Mouse (Mus musculus): Measurements from ENCODE around the gene Fam171a2. TPM values are rescaled to one million over a fixed set of nuclear protein-coding genes. Genes with fewer than 3 reads are reported as not detected.

The Fam171a2 gene
- polyA plus RNA-seq, 1 experiment from 2014 or later = 11.6 TPM

DNA sequence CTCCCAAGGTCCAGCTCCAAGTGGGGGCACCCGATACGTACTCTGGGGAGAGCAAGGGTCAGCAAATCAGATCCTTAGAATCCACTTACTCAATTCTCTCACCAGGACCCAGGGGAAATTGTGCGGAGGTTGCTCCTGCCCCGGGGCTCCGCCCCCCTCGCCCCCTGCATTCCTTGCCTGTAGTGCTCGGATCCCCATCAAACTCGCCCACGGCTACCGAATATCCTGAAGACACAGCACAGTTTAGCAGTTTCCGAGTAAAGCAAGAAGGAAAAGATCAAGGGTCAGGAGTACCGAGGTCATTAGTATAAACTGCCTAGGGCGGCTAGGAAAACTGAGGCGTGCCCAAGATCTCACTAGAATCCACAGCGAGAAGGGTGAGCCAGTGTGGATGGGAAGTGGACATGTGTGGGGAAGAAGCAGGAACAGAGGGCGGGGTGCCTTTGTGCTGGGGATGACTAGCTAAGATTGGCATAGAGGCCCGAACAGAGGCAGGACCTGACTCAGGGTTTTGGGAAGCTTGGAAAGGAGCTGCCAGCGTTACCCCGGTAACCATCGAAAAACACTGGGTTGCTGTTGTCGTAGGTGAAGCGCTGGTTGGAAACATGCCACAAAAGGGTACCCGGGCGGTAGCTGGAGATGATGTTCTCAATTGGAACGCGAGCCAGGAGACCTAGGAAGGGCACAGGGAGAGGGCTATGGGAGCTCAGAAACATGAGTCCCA is 18.4 kb upstream of the Fam171a2 start:
- Histone ChIP-seq H3K4me1 (ENCODE audit: control insufficient read depth, insufficient read depth, low read length) (no peaks in the 10 kb centered on the region), H3K9me3 (ENCODE audit: control insufficient read depth, low read length) (no peaks in the 10 kb centered on the region), H3K36me3 (ENCODE audit: control insufficient read depth, insufficient read depth, low read length) (no peaks in the 10 kb centered on the region), H3K4me2 (ENCODE audit: low read depth) (no peak overlapping the region), H3K9ac (ENCODE audit: low read length) (no peak overlapping the region), H3K27ac (ENCODE audit: low read depth, low read length) (no peak overlapping the region), H3K4me3 (ENCODE audit: low read depth, low read length) (no peak overlapping the region), H3K27me3 (ENCODE audit: control insufficient read depth, insufficient read depth, low read length) (0 out of 2 replicates have a peak, but pooled peaks cover 2% of the 10 kb centered on the region)
- DNase-seq (ENCODE audit: low spot score) (peak; percentile 32), ATAC-seq (ENCODE audit: insufficient read depth, low FRiP score, low TSS enrichment) (no peak)
- 17% methylated on average over 26 of the region's 26 CpGs for WGBS

DNA sequence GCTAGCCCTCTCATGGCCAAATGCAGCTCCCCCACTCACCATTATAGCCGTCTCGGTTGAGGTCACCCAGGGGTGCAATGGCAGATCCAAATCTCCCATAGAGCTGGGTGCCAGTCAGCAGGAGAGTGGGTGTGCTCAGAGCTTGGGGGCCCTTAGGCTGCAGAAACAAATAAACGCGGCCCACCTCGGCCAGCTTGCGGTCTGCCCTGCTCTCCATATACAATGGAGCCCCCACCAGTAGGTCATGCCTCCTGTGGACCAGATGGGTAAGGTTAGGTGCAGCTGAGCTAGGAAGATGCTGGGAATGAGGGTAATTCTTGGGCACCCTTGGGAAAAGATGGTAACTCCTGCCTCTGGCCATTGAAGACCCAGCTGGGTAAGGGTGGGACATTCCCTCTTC is 17.4 kb upstream of the Fam171a2 start:
- Histone ChIP-seq H3K9ac (ENCODE audit: low read length) (no peak overlapping the region), H3K27ac (ENCODE audit: low read depth, low read length) (no peak overlapping the region), H3K9me3 (ENCODE audit: control insufficient read depth, low read length) (no peaks in the 10 kb centered on the region), H3K36me3 (ENCODE audit: control insufficient read depth, insufficient read depth, low read length) (no peaks in the 10 kb centered on the region), H3K4me1 (ENCODE audit: control insufficient read depth, insufficient read depth, low read length) (no peaks in the 10 kb centered on the region), H3K4me3 (ENCODE audit: low read depth, low read length) (no peak overlapping the region), H3K27me3 (ENCODE audit: control insufficient read depth, insufficient read depth, low read length) (0 out of 2 replicates have a peak, but pooled peaks cover 2% of the 10 kb centered on the region), H3K4me2 (ENCODE audit: low read depth) (no peak overlapping the region)
- no peak for ATAC-seq (ENCODE audit: insufficient read depth, low FRiP score, low TSS enrichment)
- WGBS = 93% methylated on average over 6 of the region's 6 CpGs
- DNase-seq (ENCODE audit: low spot score) = no peak

- ATAC-seq (ENCODE audit: insufficient read depth, low FRiP score, low TSS enrichment) (no peak), DNase-seq (ENCODE audit: low spot score) (no peak)
- WGBS = 86% methylated on average over 3 of the region's 3 CpGs
- H3K27me3 ChIP-seq (ENCODE audit: control insufficient read depth, insufficient read depth, low read length) = peaks cover 11% of the 10 kb centered on the region
- H3K4me3 ChIP-seq (ENCODE audit: low read depth, low read length) = no peak overlapping the region
- no peaks in the 10 kb centered on the region for H3K4me1 ChIP-seq (ENCODE audit: control insufficient read depth, insufficient read depth, low read length)
- no peaks in the 10 kb centered on the region for H3K9me3 ChIP-seq (ENCODE audit: control insufficient read depth, low read length)
- H3K9ac ChIP-seq (ENCODE audit: low read length) = no peak overlapping the region; the same call in 1 of the 2 replicates
- H3K4me2 ChIP-seq (ENCODE audit: low read depth) = no peak overlapping the region
- no peak overlapping the region for H3K27ac ChIP-seq (ENCODE audit: low read depth, low read length)
- no peaks in the 10 kb centered on the region for H3K36me3 ChIP-seq (ENCODE audit: control insufficient read depth, insufficient read depth, low read length)
Observed at GRCm38 (mm10) chr11:102461764-102462163, 14.3 kb upstream of the Fam171a2 start.

- Histone ChIP-seq H3K4me2 (ENCODE audit: low read depth) (no peak overlapping the region), H3K9ac (ENCODE audit: low read length) (no peak overlapping the region), H3K36me3 (ENCODE audit: control insufficient read depth, insufficient read depth, low read length) (no peaks in the 10 kb centered on the region), H3K27ac (ENCODE audit: low read depth, low read length) (no peak overlapping the region), H3K4me1 (ENCODE audit: control insufficient read depth, insufficient read depth, low read length) (peaks cover 3% of the 10 kb centered on the region; the same call in 1 of the 2 replicates), H3K27me3 (ENCODE audit: control insufficient read depth, insufficient read depth, low read length) (peaks cover 15% of the 10 kb centered on the region), H3K9me3 (ENCODE audit: control insufficient read depth, low read length) (no peaks in the 10 kb centered on the region), H3K4me3 (ENCODE audit: low read depth, low read length) (no peak overlapping the region)
- whole genome bisulfite sequencing = 65% methylated on average over 16 of the region's 16 CpGs
- no peak for ATAC-seq (ENCODE audit: insufficient read depth, low FRiP score, low TSS enrichment)
- no peak for DNase-seq (ENCODE audit: low spot score)
Observed at GRCm38 (mm10) chr11:102460541-102460940, 13.1 kb upstream of the Fam171a2 start.

DNA sequence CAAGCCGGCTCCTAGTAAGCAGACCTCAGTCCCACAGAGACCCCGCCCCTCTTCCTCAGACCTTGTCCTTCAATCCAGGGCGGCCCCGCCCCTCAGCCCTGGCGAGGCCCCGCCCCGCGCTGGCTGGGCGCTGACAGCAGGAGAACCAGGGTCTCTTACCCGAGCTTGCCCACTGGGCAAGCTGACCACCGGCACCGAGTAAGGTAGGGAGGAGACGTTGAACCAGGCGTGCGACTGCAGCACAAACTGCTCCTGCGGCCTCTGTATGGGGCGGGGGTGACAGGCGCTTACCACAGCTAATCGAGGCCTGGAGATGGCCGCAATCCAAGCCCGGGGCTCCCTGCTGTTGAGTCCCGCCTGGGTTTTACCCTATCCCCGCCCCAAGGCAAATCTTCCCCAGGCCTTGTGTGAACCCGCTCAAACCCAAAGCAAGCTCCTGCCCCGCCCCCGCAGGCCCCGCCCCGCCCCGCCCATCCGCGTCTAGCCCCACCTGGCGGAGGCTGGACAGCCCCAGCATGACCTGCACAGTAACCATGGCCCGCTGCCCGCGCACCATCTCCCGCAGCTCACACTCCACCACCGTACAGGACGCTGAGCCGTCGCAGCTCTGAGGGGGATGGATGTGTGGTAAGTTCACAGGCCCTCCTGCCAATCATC is 8.4 kb upstream of the Fam171a2 start:
- no peak overlapping the region for H3K27ac ChIP-seq (ENCODE audit: low read depth, low read length)
- H3K27me3 ChIP-seq (ENCODE audit: control insufficient read depth, insufficient read depth, low read length) = peaks cover 12% of the 10 kb centered on the region
- H3K9ac ChIP-seq (ENCODE audit: low read length) = peak overlapping the region; percentile 26
- ATAC-seq (ENCODE audit: insufficient read depth, low FRiP score, low TSS enrichment) (peak; percentile 87), DNase-seq (ENCODE audit: low spot score) (peak; percentile 90)
- no peaks in the 10 kb centered on the region for H3K36me3 ChIP-seq (ENCODE audit: control insufficient read depth, insufficient read depth, low read length)
- peak overlapping the region; percentile 90 for H3K4me2 ChIP-seq (ENCODE audit: low read depth)
- H3K4me3 ChIP-seq (ENCODE audit: low read depth, low read length) = peak overlapping the region; percentile 41
- WGBS = under 1% methylated on average over 39 of the region's 40 CpGs
- H3K9me3 ChIP-seq (ENCODE audit: control insufficient read depth, low read length) = no peaks in the 10 kb centered on the region
- peaks cover 8% of the 10 kb centered on the region for H3K4me1 ChIP-seq (ENCODE audit: control insufficient read depth, insufficient read depth, low read length)

DNA sequence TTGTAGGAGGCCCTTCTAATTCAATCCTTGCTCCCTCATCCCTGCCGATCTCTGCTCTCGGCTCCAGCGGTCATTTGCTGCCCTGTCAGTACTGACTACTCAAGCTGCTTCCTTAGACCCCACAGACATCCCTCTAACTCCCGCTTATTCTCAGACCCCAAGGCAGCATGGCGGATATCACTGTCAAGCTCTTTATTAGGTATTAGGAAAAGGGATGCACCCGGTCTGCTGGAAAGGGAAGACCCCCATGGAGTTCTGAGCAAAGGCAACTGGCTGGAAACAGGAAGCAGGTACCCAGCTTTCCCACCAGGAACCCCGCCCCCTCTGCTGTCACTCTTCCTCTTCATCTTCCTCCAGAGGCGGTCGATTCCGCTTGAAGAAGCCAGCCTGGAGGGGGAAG is 5.6 kb upstream of the Fam171a2 start:
- H3K4me1 ChIP-seq (ENCODE audit: control insufficient read depth, insufficient read depth, low read length) = peaks cover 8% of the 10 kb centered on the region
- no peak for DNase-seq (ENCODE audit: low spot score)
- WGBS = 26% methylated on average over 10 of the region's 10 CpGs
- H3K4me2 ChIP-seq (ENCODE audit: low read depth) = no peak overlapping the region
- peaks cover 21% of the 10 kb centered on the region for H3K27me3 ChIP-seq (ENCODE audit: control insufficient read depth, insufficient read depth, low read length)
- no peak overlapping the region for H3K4me3 ChIP-seq (ENCODE audit: low read depth, low read length)
- ATAC-seq (ENCODE audit: insufficient read depth, low FRiP score, low TSS enrichment) = no peak
- H3K9me3 ChIP-seq (ENCODE audit: control insufficient read depth, low read length) = no peaks in the 10 kb centered on the region
- H3K27ac ChIP-seq (ENCODE audit: low read depth, low read length) = no peak overlapping the region
- H3K9ac ChIP-seq (ENCODE audit: low read length) = no peak overlapping the region
- H3K36me3 ChIP-seq (ENCODE audit: control insufficient read depth, insufficient read depth, low read length) = no peaks in the 10 kb centered on the region

DNA sequence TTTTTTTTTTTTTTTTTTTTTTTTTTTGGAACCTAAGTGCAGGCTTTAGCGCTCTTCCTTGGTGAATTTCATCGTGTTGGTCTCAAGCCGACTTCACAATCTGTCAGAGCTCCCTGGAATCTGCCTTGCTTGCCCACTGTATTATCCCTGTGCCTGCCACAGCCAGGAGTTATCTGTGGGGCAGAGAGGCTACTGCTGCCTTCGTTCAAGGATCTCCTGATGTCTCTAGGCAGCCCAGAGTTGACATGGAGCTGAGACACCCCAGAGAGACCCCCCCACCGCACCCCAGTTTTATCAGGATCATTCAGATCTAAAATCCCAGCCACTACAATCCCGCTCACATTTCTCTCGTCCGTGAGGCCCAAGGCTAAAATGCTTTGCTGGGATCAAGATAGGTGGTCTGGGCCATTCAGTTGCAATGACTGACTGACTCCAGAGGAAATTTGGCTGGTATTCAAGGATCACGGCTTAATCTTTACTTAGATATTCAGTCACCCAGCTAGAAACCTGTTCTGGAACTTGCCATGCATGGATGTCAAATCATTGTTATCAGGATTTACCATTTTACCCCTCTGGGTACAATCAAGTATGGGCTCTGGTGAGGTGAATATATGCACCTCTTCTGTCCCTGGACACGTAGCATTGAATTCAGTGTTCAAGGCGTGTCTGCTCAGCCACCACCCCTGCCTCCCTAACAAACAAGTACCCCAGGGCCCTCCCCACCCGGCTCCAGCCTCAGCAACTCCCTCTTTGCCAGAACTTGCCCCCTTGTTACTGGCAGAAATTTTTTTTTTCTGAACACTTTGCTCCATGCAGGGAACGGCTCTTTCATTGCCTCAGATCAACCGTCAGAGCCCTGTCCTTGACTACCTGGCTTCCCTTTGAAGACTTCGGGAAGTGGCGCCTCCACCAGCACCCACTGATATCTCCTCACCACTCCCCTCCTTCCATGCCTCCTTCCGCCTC is 1.8 kb upstream of the Fam171a2 start:
- peaks cover 20% of the 10 kb centered on the region for H3K4me1 ChIP-seq (ENCODE audit: control insufficient read depth, insufficient read depth, low read length)
- DNase-seq (ENCODE audit: low spot score) = no peak
- peaks cover 9% of the 10 kb centered on the region; the same call in 1 of the 2 replicates for H3K27me3 ChIP-seq (ENCODE audit: control insufficient read depth, insufficient read depth, low read length)
- H3K9ac ChIP-seq (ENCODE audit: low read length) = no peak overlapping the region
- 55% methylated on average over 17 of the region's 17 CpGs for WGBS
- no peak for ATAC-seq (ENCODE audit: insufficient read depth, low FRiP score, low TSS enrichment)
- H3K27ac ChIP-seq (ENCODE audit: low read depth, low read length) = no peak overlapping the region
- H3K36me3 ChIP-seq (ENCODE audit: control insufficient read depth, insufficient read depth, low read length) = no peaks in the 10 kb centered on the region
- H3K9me3 ChIP-seq (ENCODE audit: control insufficient read depth, low read length) = no peaks in the 10 kb centered on the region
- no peak overlapping the region for H3K4me2 ChIP-seq (ENCODE audit: low read depth)
- no peak overlapping the region for H3K4me3 ChIP-seq (ENCODE audit: low read depth, low read length)

DNA sequence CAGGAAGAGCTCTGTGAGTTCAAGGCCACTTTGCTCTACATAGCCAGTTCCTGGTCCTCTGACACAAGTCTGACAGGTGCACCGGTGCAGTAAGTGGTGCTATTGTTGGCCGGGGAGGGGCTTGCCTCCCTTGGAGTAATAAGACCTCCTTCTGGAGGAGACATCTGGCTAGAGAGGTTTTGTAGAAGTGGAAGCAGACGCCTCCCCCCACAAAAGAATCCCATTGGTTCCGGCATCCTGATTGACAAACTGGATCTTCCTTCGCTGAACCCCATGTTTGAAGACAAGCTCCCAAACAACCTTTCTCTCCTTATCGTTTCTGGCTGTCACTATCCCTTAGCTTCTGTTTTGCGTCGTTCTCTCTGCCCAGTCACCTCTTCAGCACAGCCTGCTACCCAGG is 845 bp upstream of the Fam171a2 start:
- Histone ChIP-seq H3K36me3 (ENCODE audit: control insufficient read depth, insufficient read depth, low read length) (0 out of 2 replicates have a peak, but pooled peaks cover 2% of the 10 kb centered on the region), H3K4me1 (ENCODE audit: control insufficient read depth, insufficient read depth, low read length) (peaks cover 20% of the 10 kb centered on the region), H3K9ac (ENCODE audit: low read length) (no peak overlapping the region), H3K27me3 (ENCODE audit: control insufficient read depth, insufficient read depth, low read length) (peaks cover 9% of the 10 kb centered on the region; the same call in 1 of the 2 replicates), H3K27ac (ENCODE audit: low read depth, low read length) (no peak overlapping the region), H3K4me3 (ENCODE audit: low read depth, low read length) (0 out of 2 replicates have a peak overlapping the region, but pooled peaks have one; percentile 4), H3K9me3 (ENCODE audit: control insufficient read depth, low read length) (no peaks in the 10 kb centered on the region), H3K4me2 (ENCODE audit: low read depth) (no peak overlapping the region)
- 15% methylated on average over 8 of the region's 8 CpGs for WGBS
- DNase-seq (ENCODE audit: low spot score) (no peak), ATAC-seq (ENCODE audit: insufficient read depth, low FRiP score, low TSS enrichment) (no peak)
